Mouse (Mus musculus) E14TG2a.4 (cell line): ENCODE measurements around the gene Ahcyl1.

ENCODE experiments used
- CTCF ChIP-seq: conservative IDR thresholded peaks from 2 replicates; pipeline ENCODE4 v1.5.1; 2014; ENCODE audit warnings: low read length
- NANOG ChIP-seq: IDR thresholded peaks from 2 replicates; pipeline ENCODE4 v1.6.1; 2014; ENCODE audit warnings: borderline replicate concordance, low read length, mixed read lengths

GRCm38 (mm10) chr3:107703675-107704370 lies 7.5 kb upstream of the Ahcyl1 start:
- no peak for TF ChIP-seq CTCF
- TF ChIP-seq NANOG: no peak
